Mouse (Mus musculus): ENCODE measurements at regions not wholly inside any gene's neighbourhood (a gene's known extent, or its start where the extent isn't known, plus 50 kb on each side); places are given as distances from the start of the nearest gene placed in this dataset.

- TF ChIP-seq POLR2A (IDR thresholded peaks at IDR 0.05; ENCODE audit: insufficient read depth, low read length): no peak
- no peak for TF ChIP-seq CTCF (IDR thresholded peaks at IDR 0.05; ENCODE audit: low read depth, low read length)
Observed at GRCm38 (mm10) chr2:116727591-116727990, 150.9 kb upstream of the Tmco5 start.
